Mouse (Mus musculus) liver, adult 10 weeks (tissue): ENCODE results near the gene Psmd10. TPM values are rescaled to one million over a fixed set of nuclear protein-coding genes. Genes with fewer than 3 reads are reported as not detected.

ENCODE experiments used
- polyA plus RNA-seq: library from polyadenylated mRNA; stranded (reverse); fragments of 350-450 nt; fragmentation: Illumina TruSeq; extraction: RNeasy Lipid Tissue Mini Kit (QIAGEN cat#74804); gene quantifications from one replicate; pipeline ENCODE4 v1.2.3, GENCODE M21; 2014; ENCODE audit warnings: low read depth, low replicate concordance

The Psmd10 gene
- 18.4 TPM for polyA plus RNA-seq

DNA sequence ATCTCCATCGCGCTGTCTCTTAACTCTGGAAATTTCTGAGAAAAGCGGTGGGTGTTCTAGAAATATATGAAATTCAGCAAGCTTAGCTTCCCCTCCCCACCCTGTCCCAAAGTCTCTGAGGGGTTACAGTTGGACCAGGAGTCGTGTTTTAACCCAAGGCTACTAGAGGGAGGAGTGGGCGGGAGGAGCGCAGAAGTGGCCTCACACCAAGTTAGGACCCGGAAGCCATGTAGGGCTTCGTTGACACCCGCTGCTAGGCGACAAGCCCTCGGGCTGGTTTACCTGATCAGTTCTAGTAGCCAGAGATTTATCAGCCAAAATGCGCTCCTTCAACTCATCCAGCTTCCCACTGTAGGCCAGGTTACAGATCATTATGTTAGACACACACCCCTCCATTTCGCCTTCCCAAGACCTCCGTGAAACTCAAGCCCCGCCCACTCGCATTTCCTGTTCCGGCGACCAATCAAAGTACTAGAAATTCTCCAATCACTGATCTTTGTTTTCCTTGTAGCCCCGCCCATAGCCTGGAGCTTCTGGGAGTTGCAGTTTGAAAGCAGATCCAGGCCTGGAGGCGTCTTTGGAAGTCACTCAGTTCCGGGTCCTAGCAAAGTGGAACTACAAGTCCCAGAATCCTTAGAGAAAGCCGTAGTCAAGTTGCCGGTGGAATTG lies at the start of gene Psmd10, which contains the start of gene Atg4a:
Gene Psmd10, minus strand, starts transcription at position 457 of the 669 bp plus-strand sequence.
Gene Atg4a, plus strand, starts transcription at position 636 of the 669 bp plus-strand sequence.

DNA sequence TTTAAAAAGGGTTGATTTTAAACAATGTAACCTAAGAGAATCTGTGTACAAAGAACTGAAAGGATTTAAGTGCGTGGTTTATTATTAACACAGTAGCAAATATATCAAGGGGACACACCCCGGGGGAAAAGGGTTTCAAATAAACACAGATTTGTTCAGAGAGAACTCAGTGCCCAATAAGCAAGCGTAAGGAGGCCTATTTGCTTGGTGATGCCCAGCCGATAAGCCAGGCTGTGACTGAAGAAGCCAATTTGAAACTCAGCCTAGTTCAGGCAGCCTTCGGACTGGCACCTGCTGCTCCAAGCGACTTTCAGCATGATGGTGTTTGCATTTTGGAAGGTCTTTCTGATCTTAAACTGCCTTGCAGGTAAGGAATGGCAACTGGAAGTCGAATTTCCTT lies 49.2 kb downstream of the Psmd10 start, which contains the start of gene Vsig1:
Gene Vsig1, plus strand, starts transcription at position 249 of the 400 bp plus-strand sequence.

Other genes with a start within 250 kb of the Psmd10 start
- not detected for gene Tex13b, start 143.3 kb downstream of the Psmd10 start, polyA plus RNA-seq
- not detected for gene Vsig1, start 49.1 kb downstream of the Psmd10 start, polyA plus RNA-seq
- gene Atg4a, start 179 bp upstream of the Psmd10 start, polyA plus RNA-seq, result 28.5 TPM